Mouse (Mus musculus) lung, postnatal 14 days (tissue): ENCODE data around the gene Rock2.

Experiments used
- DNase-seq: peaks from one replicate; pipeline ENCODE4 v3.0.0; 2021

The Rock2 gene

GRCm38 (mm10) chr12:16894396-16895220, at the start of gene Rock2:
Rock2 (plus strand) TSS chr12:16894895.
- peak; percentile 88 for DNase-seq

- no peak for DNase-seq
Observed at GRCm38 (mm10) chr12:16847204-16847792, 47.4 kb upstream of the Rock2 start.

- no peak for DNase-seq
Observed at GRCm38 (mm10) chr12:16848501-16848900, 46.2 kb upstream of the Rock2 start.

GRCm38 (mm10) chr12:16849821-16850220, 44.9 kb upstream of the Rock2 start:
- DNase-seq = no peak

- peak; percentile 64 for DNase-seq
Observed at GRCm38 (mm10) chr12:16850431-16851375, 44.0 kb upstream of the Rock2 start.

- peak; percentile 89 for DNase-seq
Observed at GRCm38 (mm10) chr12:16853431-16854165, 41.1 kb upstream of the Rock2 start.

- no peak for DNase-seq
Observed at GRCm38 (mm10) chr12:16855632-16856305, 38.9 kb upstream of the Rock2 start.

GRCm38 (mm10) chr12:16856306-16856679, 38.4 kb upstream of the Rock2 start:
- DNase-seq = no peak

GRCm38 (mm10) chr12:16858081-16858480, 36.6 kb upstream of the Rock2 start:
- DNase-seq = no peak

GRCm38 (mm10) chr12:16859781-16860180, 34.9 kb upstream of the Rock2 start:
- no peak for DNase-seq

- DNase-seq = no peak
Observed at GRCm38 (mm10) chr12:16860533-16860932, 34.2 kb upstream of the Rock2 start.

GRCm38 (mm10) chr12:16860961-16861360, 33.7 kb upstream of the Rock2 start:
- DNase-seq = no peak

- DNase-seq = no peak
Observed at GRCm38 (mm10) chr12:16864477-16864876, 30.2 kb upstream of the Rock2 start.

- DNase-seq = no peak
Observed at GRCm38 (mm10) chr12:16865871-16866270, 28.8 kb upstream of the Rock2 start.

GRCm38 (mm10) chr12:16866460-16866859, 28.2 kb upstream of the Rock2 start:
- no peak for DNase-seq

- DNase-seq = no peak
Observed at GRCm38 (mm10) chr12:16867306-16867705, 27.4 kb upstream of the Rock2 start.

- no peak for DNase-seq
Observed at GRCm38 (mm10) chr12:16868618-16869017, 26.1 kb upstream of the Rock2 start.

- DNase-seq = no peak
Observed at GRCm38 (mm10) chr12:16869091-16869778, 25.5 kb upstream of the Rock2 start.

- no peak for DNase-seq
Observed at GRCm38 (mm10) chr12:16869870-16870404, 24.8 kb upstream of the Rock2 start.

GRCm38 (mm10) chr12:16870405-16871068, 24.2 kb upstream of the Rock2 start:
- DNase-seq = peak; percentile 79
